ENCODE assay signal across 13 mouse cellular contexts in genomic region chr3:51112351-51112750, GRCm38 (mm10).
"Had no signal": no experiment of that assay in that cellular context is flagged by ENCODE, and none has a peak within 500 bp of the region (broad histone marks: within the 10 kb centered on the region; RNA-seq: fewer than 3 reads in every experiment).

No protein-coding gene starts in this region.

- DNase-seq: lung, embryonic 14.5 days; right cerebral cortex, postnatal 14 days; thymus, adult 2 months; thymus, postnatal 25 days; thymus, postnatal 4 days had no signal

- H3K27me3 ChIP-seq: megakaryocyte, embryonic 14.5 days; midbrain, embryonic 13.5 days; midbrain, embryonic 15.5 days; neural tube, embryonic 12.5 days; stomach, embryonic 15.5 days had no signal

- H3K4me2 ChIP-seq: lung, embryonic 14.5 days; midbrain, embryonic 11.5 days; midbrain, embryonic 13.5 days; midbrain, embryonic 15.5 days; neural tube, embryonic 12.5 days; stomach, embryonic 15.5 days had no signal

- H3K27ac ChIP-seq: macrophage; midbrain, embryonic 13.5 days; midbrain, embryonic 15.5 days; neural tube, embryonic 12.5 days; stomach, embryonic 15.5 days; stomach, postnatal 0 days had no signal

- H3K4me1 ChIP-seq: neural tube, embryonic 12.5 days; stomach, embryonic 15.5 days had no signal

- H3K4me3 ChIP-seq: megakaryocyte, embryonic 14.5 days; midbrain, embryonic 13.5 days; midbrain, embryonic 15.5 days; neural tube, embryonic 12.5 days; stomach, embryonic 15.5 days had no signal

- H3K9me3 ChIP-seq: midbrain, embryonic 13.5 days; midbrain, embryonic 15.5 days; neural tube, embryonic 12.5 days; stomach, embryonic 15.5 days had no signal

- H3K9ac ChIP-seq: lung, embryonic 14.5 days; midbrain, embryonic 13.5 days; midbrain, embryonic 15.5 days; neural tube, embryonic 12.5 days; stomach, embryonic 15.5 days had no signal

- ATAC-seq: midbrain, embryonic 13.5 days; midbrain, embryonic 15.5 days had no signal

- H3K36me3 ChIP-seq: midbrain, embryonic 13.5 days; midbrain, embryonic 15.5 days; neural tube, embryonic 12.5 days; stomach, embryonic 15.5 days had no signal
